Mouse (Mus musculus) NIH3T3 (cell line): ENCODE data around the gene Vgf.

Source experiments
- DNase-seq: peaks from one replicate; pipeline ENCODE4 v3.0.0-alpha.2; 2012; ENCODE audit warnings: low read depth

Vgf gene

DNA sequence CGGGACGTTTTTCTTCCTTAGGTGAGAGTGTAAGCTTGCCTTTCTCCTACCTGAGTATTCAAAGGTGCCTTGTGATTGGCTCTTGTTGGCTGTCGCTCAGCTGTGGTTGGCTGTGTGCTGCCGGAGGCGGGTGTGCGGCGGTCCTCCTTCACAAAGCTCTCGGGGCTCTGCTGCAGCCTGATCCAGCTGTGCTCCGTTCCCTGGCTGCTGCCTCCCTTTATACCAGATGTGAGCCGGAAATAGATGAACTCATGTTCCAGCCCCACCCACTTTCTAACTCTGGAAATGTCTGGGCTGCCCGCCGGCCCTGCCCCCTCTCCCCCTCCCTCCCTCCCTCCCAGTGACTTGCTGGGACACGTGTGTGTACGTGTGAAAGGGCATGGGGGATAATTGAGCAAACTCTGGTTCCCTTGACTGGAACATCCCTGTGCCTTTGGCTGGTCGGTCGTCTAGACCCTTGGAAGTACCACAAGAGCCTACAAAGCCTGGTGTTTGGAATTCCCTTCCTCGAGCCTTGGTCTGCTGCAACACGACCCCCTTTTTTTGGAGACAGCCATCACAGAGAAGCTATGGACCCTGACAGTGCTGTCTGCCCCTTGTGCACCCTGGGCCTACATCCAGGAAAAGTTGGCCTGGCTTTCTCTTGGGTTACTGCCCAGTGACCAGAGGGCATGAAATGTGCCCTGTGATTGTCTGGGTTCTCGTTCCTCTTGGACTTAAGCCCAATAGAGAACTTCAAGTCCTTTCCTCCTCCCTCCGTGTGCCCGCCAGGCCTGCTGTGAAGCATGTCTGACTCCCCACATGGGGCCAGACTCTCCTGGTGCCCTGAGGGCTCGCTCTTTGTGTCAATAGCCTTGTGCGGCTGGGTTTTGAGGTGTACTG, 46.1 kb downstream of the Vgf start, which contains the start of gene Serpine1:
Serpine1 (minus strand) TSS at position 190 of the 882 bp plus-strand sequence.
- DNase-seq: peak; percentile 95

DNA sequence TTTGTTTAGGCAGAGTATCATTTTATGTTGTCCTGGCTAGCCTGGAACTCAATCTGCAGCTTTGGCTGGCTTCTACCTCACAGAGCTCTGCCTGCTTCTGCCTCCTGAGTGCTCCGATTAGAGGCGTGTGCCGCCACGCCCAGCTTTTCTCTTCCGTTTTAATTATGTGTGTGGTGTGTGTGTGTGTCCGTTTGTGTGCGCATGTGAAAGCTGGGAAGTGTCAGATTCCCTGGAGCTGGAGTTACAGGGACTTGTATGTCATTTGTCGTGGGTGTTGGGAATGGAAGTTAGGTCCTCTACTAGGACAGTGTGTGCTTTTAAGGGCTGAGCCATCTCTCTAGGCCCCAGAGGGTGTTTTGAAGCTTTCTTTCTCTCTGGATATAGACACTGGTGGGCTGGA, 46.9 kb downstream of the Vgf start:
- DNase-seq: no peak

DNA sequence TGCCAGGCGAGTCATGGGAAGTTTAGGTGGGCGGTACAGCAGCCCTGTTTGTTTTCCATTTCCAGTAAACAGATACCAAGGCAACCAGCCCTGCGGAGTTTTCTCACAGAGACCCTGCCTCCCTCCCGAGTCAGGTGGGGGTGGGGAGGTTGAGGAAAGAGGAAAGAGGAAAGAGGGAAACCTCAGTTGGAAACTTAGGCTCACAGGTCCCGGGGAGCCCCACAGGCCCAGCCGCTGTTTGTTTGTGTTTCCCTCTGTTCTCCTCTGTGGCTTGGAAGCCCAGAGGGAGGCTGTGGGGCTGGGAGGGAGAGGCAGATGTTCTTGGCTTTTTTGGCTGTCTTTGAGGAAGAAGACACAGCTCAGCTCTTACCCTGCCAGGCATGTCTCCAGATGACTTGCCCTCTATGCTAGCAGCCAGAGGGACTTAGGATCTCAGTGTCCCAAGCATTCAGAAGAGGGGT, 48.0 kb downstream of the Vgf start:
- peak; percentile 47 for DNase-seq

DNA sequence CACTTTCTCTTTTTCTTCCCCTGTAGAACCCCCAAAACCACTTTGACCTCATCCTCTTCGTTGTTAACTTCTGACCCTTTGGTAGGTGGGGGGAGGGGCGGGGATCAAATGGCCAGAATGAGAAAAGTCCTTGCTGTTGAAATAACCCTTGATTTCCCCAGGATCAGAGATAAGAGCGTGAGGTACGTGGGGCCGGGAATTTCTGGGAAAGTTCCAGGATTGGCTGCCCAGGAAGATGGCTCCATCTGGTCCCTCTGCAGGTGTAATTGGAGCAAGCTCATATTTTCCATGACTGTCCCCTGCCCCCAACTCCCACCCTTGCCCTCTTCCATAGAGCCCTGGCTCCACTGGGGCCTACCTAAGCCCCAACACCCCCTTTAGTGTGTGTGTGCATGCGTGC, 49.5 kb downstream of the Vgf start:
- DNase-seq: no peak

DNA sequence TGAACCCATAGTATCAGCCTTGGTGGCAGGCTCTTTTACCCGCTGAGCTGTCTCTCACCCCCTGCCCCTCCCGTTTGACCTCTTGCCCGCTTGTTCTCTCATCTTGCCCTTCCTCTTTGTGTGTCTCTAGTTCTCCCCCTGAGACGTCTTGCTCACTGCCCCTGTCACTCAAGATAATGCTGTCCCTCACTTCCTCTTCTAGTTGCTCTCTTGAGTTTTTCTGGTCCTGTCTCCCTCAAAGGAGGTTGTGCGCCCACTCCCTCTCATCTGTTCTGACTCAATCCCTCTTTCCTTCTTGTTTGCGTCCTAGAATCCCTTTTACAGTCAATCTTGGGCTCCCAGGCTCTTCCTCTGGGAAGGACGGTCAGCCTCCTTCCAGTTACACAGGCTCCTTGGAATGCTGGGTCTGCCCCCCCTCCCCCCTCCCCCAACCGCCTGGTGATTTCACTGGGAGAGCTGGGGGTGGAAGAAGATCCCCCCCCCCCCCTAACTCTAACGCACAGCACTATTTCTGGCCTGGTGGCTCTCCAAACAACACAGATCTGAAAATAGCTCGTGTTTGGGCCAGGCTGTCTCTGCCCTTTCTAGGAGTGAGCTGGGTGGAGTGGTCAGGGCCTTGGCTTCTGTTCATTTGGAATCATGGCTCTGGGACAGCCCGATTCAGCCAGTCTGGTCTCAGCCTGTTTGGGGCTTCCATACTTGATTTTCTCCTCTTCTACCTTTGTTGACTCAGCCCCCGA, 50.2 kb downstream of the Vgf start:
- DNase-seq: peak; percentile 89

GRCm38 (mm10) chr5:137077187-137077586, 51.0 kb downstream of the Vgf start:
- peak; percentile 57 for DNase-seq

DNA sequence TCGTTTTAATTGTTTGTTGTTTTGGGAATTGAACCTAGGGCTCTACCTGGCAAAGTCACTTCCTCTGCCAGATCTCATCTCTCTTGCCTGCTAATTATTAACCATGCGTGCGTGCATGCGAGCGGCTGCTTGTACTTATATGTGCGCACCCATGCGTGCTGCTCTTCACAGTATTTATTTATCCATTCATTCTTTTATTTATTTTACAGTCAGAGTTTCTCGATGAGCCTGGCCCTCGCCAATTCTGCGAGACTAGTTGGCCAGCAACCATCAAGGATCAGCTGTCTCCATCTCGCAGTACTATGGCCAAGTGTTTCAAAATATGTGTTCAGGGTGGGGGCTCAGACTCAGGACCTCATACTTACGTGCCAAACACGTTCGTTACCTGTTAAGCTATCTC, 51.8 kb downstream of the Vgf start:
- DNase-seq: peak; percentile 67

GRCm38 (mm10) chr5:137078616-137079015, 52.4 kb downstream of the Vgf start:
- DNase-seq: peak; percentile 72

DNA sequence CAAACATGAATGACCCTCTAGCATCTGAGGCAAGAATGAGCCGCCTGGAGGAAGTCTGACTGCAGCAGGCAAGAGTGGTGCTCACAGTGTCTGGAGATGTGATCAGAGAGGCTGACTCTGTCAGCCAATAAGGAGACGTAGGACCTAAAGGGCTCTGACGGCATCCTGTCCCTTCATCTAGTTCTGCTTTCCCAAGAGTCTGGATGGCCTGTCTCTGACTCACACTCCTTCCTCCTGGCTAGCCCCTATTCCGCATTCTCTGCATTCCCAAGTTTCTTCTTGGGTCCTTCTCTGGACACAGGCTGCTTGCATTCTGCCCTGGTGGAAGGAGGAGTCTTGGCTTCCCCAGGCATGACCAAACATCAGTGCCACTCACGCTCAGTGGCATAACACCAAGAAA, 53.7 kb downstream of the Vgf start:
- DNase-seq: peak; percentile 85
